Mouse (Mus musculus): ENCODE measurements at regions not wholly inside any gene's neighbourhood (a gene's known extent, or its start where the extent isn't known, plus 50 kb on each side); places are given as distances from the start of the nearest gene placed in this dataset.

DNA sequence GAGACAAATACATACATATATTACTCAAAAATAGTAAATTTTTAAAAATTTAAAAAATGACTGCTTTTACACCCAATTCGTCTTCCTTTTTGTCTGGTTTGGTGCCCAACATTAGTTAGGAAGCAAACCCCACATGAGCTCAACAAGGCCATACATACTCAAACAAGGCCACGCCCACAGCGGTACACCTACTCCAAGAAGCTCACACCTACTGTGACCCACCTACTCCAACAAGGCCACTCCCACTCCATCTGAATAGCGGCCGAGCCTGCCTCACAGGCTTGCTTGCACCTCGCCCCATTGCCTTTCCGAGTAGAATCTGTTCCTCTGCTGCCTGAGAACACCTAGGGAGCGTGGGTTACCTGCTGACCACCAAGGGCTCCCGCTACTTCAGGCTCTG is 66.4 kb upstream of the Unc5a start:
- Histone ChIP-seq H3K9ac (no peak overlapping the region), H3K4me1 (replicated peaks) (peaks cover 50% of the 10 kb centered on the region), H3K9me3 (no peaks in the 10 kb centered on the region), H3K27ac (no peak overlapping the region), H3K4me2 (no peak overlapping the region), H3K36me3 (no peaks in the 10 kb centered on the region), H3K4me3 (no peak overlapping the region), H3K27me3 (peaks cover 12% of the 10 kb centered on the region; the same call in 1 of the 2 replicates)
- ATAC-seq (ENCODE audit: low FRiP score) = no peak
- WGBS = 73% methylated on average over 9 of the region's 9 CpGs

DNA sequence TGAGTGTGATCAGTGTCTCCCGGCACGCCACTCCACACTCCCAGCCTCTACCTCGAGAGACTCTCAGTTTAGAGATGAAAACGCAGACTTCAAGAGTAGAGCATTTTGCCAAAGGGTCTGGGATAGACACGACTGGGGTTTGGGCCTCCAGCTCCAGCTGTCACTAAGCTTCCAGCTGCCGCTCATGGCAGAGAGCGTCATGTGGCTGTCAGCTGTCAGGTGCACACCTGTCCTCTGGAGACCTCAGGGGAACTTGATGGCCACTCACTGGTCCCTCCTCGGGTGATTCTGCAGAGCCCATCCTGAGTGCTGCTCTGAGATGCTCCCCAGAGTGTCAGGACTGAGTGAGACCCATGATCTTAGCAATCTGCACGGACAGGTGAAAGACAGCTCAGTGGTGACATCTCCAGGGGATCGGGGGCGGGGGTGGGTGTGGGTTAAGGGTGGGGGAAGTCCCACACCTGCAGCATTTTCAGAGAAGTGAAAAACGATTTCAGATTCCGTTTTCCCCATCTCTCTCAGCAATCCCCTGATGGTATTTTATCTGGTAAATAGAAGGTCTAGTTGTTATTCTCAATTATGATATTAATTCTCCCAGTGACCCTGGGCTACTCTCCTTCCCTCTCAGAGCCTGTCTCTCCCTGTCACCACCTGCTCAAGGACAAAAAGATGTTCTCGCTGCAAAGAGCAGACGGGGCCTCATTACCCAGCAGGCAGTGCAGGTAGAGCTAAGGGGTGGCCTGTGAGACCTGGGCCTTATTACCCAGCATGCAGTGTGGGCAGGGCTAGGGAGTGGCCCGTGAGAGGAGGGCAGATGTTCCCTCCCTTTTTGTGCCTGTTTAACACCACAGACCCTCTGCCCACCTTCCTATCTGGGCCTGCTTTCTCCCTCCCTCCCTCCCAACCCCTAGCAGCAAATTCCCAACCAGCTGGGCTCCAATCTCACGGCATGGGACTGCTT is 65.2 kb upstream of the Unc5a start:
- H3K4me2 ChIP-seq = no peak overlapping the region
- ATAC-seq (ENCODE audit: low FRiP score) = peak; percentile 22; the same call in 1 of the 2 replicates
- H3K9me3 ChIP-seq = no peaks in the 10 kb centered on the region
- no peaks in the 10 kb centered on the region for H3K36me3 ChIP-seq
- H3K4me3 ChIP-seq = no peak overlapping the region
- peaks cover 12% of the 10 kb centered on the region; the same call in 1 of the 2 replicates for H3K27me3 ChIP-seq
- H3K4me1 ChIP-seq (replicated peaks) = peaks cover 59% of the 10 kb centered on the region
- no peak overlapping the region; the same call in 1 of the 2 replicates for H3K9ac ChIP-seq
- 44% methylated on average over 17 of the region's 17 CpGs for WGBS
- H3K27ac ChIP-seq = peak overlapping the region; percentile 82

DNA sequence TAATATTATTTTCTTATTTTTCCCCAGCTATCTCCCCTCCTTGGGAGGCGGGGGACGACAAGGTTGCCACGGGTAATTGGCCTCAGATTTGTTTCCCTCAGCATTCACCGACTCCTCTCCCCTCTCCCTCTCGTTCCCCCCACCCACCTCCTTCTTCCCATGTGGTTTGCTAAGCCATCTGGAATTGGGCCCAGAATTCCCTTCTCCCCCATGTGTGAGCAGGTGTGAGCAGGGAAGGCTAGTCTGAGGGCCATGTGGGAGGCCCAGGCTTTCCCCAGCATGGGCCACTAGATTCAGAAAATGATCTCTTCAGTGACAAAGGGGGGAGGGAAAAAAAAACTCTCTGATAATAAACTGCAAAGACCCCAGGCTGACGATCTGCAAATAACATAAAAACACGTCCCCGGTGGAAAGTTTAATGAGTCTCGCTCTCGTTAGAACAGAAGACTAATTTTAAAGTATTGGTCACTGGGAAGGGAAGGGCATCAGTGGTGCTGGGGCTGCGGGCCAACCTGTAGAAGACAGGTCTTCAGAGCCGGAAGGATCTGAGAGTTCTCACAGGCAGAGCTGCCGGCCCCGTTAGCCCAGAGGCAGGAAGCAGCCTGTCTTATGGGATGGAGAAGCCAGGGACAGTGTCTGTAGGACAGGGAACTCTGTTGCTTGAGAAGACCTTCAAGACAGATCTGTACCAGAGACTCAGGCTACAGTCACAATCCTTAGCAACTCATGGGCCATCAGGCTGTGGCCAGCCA is 64.3 kb upstream of the Unc5a start:
- no peak overlapping the region for H3K4me3 ChIP-seq
- peaks cover 59% of the 10 kb centered on the region for H3K4me1 ChIP-seq (replicated peaks)
- H3K27ac ChIP-seq = peak overlapping the region; percentile 82
- no peak overlapping the region for H3K4me2 ChIP-seq
- H3K9me3 ChIP-seq = no peaks in the 10 kb centered on the region
- ATAC-seq (ENCODE audit: low FRiP score) = peak; percentile 38; the same call in 1 of the 2 replicates
- H3K9ac ChIP-seq = no peak overlapping the region; the same call in 1 of the 2 replicates
- no peaks in the 10 kb centered on the region for H3K36me3 ChIP-seq
- 38% methylated on average over 14 of the region's 14 CpGs for WGBS
- peaks cover 12% of the 10 kb centered on the region; the same call in 1 of the 2 replicates for H3K27me3 ChIP-seq

- peak overlapping the region; percentile 16; the same call in 1 of the 2 replicates for H3K4me3 ChIP-seq
- H3K4me1 ChIP-seq (replicated peaks) = peaks cover 57% of the 10 kb centered on the region
- H3K27me3 ChIP-seq = peaks cover 12% of the 10 kb centered on the region; the same call in 1 of the 2 replicates
- 10% methylated on average over 18 of the region's 18 CpGs for WGBS
- 0 out of 2 replicates have a peak, but pooled peaks have one; percentile 38 for ATAC-seq (ENCODE audit: low FRiP score)
- peak overlapping the region; percentile 48 for H3K4me2 ChIP-seq
- no peaks in the 10 kb centered on the region for H3K9me3 ChIP-seq
- peak overlapping the region; percentile 55 for H3K27ac ChIP-seq
- H3K36me3 ChIP-seq = no peaks in the 10 kb centered on the region
- peak overlapping the region; percentile 63 for H3K9ac ChIP-seq
These were observed 61.8 kb upstream of the Unc5a start for GRCm38 (mm10) chr13:54887366-54887921.

DNA sequence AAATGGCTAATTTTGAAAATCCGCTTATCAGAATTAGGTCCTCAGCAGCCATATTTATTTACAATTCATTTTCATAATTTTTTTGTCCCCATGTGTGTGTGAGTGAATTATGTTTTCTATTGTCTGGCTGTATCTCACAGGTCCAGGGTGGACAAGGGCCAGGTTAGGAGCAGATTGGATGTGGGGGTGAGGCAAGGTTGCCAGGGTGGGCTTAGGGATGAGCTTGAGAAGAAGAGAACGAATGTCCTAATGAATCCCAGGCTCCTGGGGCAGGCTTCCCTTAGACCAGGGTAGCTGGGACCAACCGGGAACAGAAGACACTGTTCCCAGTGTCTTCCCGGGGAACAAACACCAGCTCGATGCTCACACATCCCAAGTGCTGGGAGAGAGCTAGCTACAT is 61.2 kb upstream of the Unc5a start:
- 56% methylated on average over 5 of the region's 5 CpGs for WGBS
- H3K27ac ChIP-seq = no peak overlapping the region; the same call in 1 of the 2 replicates

GRCm38 (mm10) chr13:54889684-54890399 is 59.4 kb upstream of the Unc5a start:
- H3K4me1 ChIP-seq (replicated peaks) = peaks cover 43% of the 10 kb centered on the region
- H3K27me3 ChIP-seq = peaks cover 10% of the 10 kb centered on the region; the same call in 1 of the 2 replicates
- ATAC-seq (ENCODE audit: low FRiP score) = no peak
- no peak overlapping the region for H3K4me3 ChIP-seq
- no peaks in the 10 kb centered on the region for H3K36me3 ChIP-seq
- whole genome bisulfite sequencing = 80% methylated on average over 8 of the region's 8 CpGs
- H3K4me2 ChIP-seq = no peak overlapping the region
- no peaks in the 10 kb centered on the region for H3K9me3 ChIP-seq
- H3K9ac ChIP-seq = no peak overlapping the region
- H3K27ac ChIP-seq = no peak overlapping the region

More for the DNA sequence above, 61.2 kb upstream of the Unc5a start:
- ATAC-seq (ENCODE audit: low FRiP score) = no peak
- Histone ChIP-seq H3K4me1 (replicated peaks) (peaks cover 61% of the 10 kb centered on the region), H3K9me3 (no peaks in the 10 kb centered on the region), H3K36me3 (no peaks in the 10 kb centered on the region), H3K9ac (peak overlapping the region; percentile 63), H3K4me2 (peak overlapping the region; percentile 48), H3K4me3 (0 out of 2 replicates have a peak overlapping the region, but pooled peaks have one; percentile 16), H3K27me3 (peaks cover 10% of the 10 kb centered on the region; the same call in 1 of the 2 replicates)

DNA sequence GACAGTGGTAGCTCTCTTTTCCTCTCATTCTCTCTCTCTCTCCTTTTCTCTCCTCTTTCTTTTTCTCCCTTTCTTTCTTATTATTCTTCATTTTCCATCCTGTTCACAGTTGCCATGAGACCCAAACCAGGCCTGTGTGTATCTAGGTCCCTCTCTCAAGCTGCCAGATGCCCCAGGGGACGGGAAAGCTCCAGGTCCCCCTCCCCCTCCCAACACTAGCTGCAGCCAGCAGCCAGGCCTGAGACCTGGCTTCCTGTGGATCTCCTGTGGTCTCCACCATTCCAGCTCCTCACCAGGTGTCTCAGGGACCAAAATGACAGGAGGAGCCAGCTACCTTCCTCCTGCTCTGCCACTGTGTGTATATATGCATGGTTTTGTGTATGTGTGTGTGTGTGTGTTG is 56.6 kb upstream of the Unc5a start:
- no peak for ATAC-seq (ENCODE audit: low FRiP score)
- H3K4me2 ChIP-seq = no peak overlapping the region
- peaks cover 10% of the 10 kb centered on the region; the same call in 1 of the 2 replicates for H3K27me3 ChIP-seq
- H3K36me3 ChIP-seq = no peaks in the 10 kb centered on the region
- WGBS = 33% methylated on average over 1 of the region's 1 CpGs
- H3K27ac ChIP-seq = no peak overlapping the region
- no peak overlapping the region for H3K4me3 ChIP-seq
- no peaks in the 10 kb centered on the region for H3K9me3 ChIP-seq
- peaks cover 23% of the 10 kb centered on the region for H3K4me1 ChIP-seq (replicated peaks)
- no peak overlapping the region for H3K9ac ChIP-seq

DNA sequence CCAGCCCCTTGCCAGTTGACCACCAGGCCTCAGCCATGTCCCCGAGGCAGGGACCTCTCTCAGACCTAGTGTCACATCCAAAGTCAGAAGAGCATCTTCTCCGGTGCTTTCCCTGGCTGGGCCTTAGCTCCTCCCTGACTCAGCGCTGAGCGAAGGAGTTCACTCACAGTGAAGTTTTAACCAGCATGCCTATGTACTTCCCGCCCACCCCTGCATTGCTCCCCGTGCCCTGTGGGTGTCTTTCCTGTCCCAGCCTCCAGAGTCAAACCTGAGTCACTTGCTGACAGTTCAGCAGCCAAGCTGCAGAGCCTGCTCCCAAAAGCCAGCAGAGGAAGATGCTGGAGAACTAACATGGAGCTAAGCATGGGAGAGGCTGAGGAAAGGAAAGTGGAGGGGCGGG is 55.6 kb upstream of the Unc5a start:
- Histone ChIP-seq H3K4me3 (no peak overlapping the region), H3K27ac (no peak overlapping the region), H3K9me3 (no peaks in the 10 kb centered on the region), H3K9ac (no peak overlapping the region), H3K4me2 (no peak overlapping the region), H3K27me3 (peaks cover 17% of the 10 kb centered on the region; the same call in 1 of the 2 replicates), H3K36me3 (no peaks in the 10 kb centered on the region), H3K4me1 (replicated peaks) (peaks cover 13% of the 10 kb centered on the region)
- ATAC-seq (ENCODE audit: low FRiP score) = no peak
- 42% methylated on average over 7 of the region's 7 CpGs for WGBS

DNA sequence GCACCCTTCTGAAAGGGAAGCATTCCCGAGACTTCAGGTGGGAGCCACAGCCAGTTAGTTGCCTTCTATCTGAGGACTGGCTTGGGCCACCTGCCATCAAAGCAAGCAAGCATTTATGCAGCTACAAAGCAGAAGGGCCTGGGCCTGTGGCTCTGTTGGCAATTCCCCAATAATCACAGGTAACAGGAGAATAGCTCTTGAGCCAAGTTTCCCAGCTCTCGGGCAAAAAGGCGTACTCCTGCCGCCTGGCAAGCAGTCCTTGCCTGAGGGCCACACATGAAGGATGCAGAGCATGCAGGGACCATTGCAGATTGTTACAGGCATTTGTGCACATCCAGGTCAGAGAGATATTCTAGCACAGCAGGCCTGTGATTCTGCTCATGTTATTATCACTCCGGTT is 53.2 kb upstream of the Unc5a start:
- no peak overlapping the region for H3K4me2 ChIP-seq
- H3K27me3 ChIP-seq = peaks cover 20% of the 10 kb centered on the region; the same call in 1 of the 2 replicates
- H3K36me3 ChIP-seq = no peaks in the 10 kb centered on the region
- no peak overlapping the region for H3K27ac ChIP-seq
- H3K9ac ChIP-seq = no peak overlapping the region
- H3K4me3 ChIP-seq = no peak overlapping the region
- H3K9me3 ChIP-seq = no peaks in the 10 kb centered on the region
- WGBS = 60% methylated on average over 5 of the region's 5 CpGs
- no peak for ATAC-seq (ENCODE audit: low FRiP score)
- peaks cover 13% of the 10 kb centered on the region for H3K4me1 ChIP-seq (replicated peaks)

Measured in hindbrain, embryonic 13.5 days (tissue).